Mouse (Mus musculus) forebrain, postnatal 0 days (tissue): ENCODE results near the gene Pick1. TPM values are rescaled to one million over a fixed set of nuclear protein-coding genes. Genes with fewer than 3 reads are reported as not detected.

Experiments used
- ATAC-seq: fragments of 200-750 bp; cut with Nextera tagmentation; 2 replicates; pipeline ENCODE4 v1.8.0; 2017; ENCODE audit warnings: mild to moderate bottlenecking, moderate library complexity
- DNase-seq: peaks from one replicate; pipeline ENCODE4 v3.0.0-alpha.2; 2015
- H3K27ac ChIP-seq: fragments of 300-500 bp; sonication (generic); 2 replicates; pipeline ENCODE4 v1.5.1; 2014; ENCODE audit warnings: low read depth, mild to moderate bottlenecking, antibody characterized with exemption, low read length, moderate library complexity, mixed read lengths
- H3K27me3 ChIP-seq: fragments of 300-500 bp; sonication (generic); 2 replicates; pipeline ENCODE4 v1.6.1; 2014; ENCODE audit warnings: mild to moderate bottlenecking, low read length, mixed read lengths; ENCODE audit not compliant: insufficient read depth
- H3K36me3 ChIP-seq: fragments of 300-500 bp; sonication (generic); 2 replicates; pipeline ENCODE4 v1.6.1; 2014; ENCODE audit warnings: mild to moderate bottlenecking, moderate library complexity; ENCODE audit not compliant: insufficient read depth
- H3K4me1 ChIP-seq: fragments of 300-500 bp; sonication (generic); 2 replicates; pipeline ENCODE4 v1.6.1; 2014; ENCODE audit warnings: antibody characterized with exemption; ENCODE audit not compliant: insufficient read depth
- H3K4me2 ChIP-seq: fragments of 300-500 bp; sonication (generic); 2 replicates; pipeline ENCODE4 v1.6.1; 2014; ENCODE audit warnings: low read depth, mild to moderate bottlenecking, moderate library complexity
- H3K4me3 ChIP-seq: fragments of 300-500 bp; sonication (generic); 2 replicates; pipeline ENCODE4 v1.5.1; 2014; ENCODE audit warnings: low read depth, low read length, mixed read lengths
- H3K9ac ChIP-seq: fragments of 300-500 bp; sonication (generic); 2 replicates; pipeline ENCODE4 v1.6.1; 2014; ENCODE audit warnings: mild to moderate bottlenecking
- H3K9me3 ChIP-seq: fragments of 300-500 bp; sonication (generic); 2 replicates; pipeline ENCODE4 v1.6.1; 2016; ENCODE audit warnings: low read length
- CTCF ChIP-seq: sonication (generic); IDR thresholded peaks from 2 replicates; pipeline ENCODE4 v1.5.1; 2016; ENCODE audit warnings: antibody characterized with exemption, control low read depth, low read depth
- WGBS: fragments of 180-500 bp; shearing (Covaris S2); extraction: QIAGEN DNeasy Blood & Tissue Kit; methylation state at CpG from one replicate; pipeline ENCODE4 v1.1.7; 2014; 5-methylcytosine and 5-hydroxymethylcytosine counted together
- polyA plus RNA-seq: library from polyadenylated mRNA; unstranded; fragments of >200 nt; fragmentation: Nextera tagmentation; extraction: Ambion mirVana; gene quantifications from 2 replicates; pipeline ENCODE4 v1.2.1, GENCODE M21; 2015
- total RNA-seq: library from RNA; depleted of rRNA; stranded (reverse); fragments of >200 nt; gene quantifications from 2 replicates; pipeline ENCODE4 v1.2.3, GENCODE M21; 2014

Gene Pick1
- total and polyA plus RNA-seq, 2 experiments from 2014 or later = 72.7 to 84.7 TPM

GRCm38 (mm10) chr15:79268521-79268920 is 39.5 kb downstream of the Pick1 start:
- H3K27me3 ChIP-seq = no peaks in the 10 kb centered on the region
- DNase-seq (no peak), ATAC-seq (no peak)
- 19% methylated on average over 1 of the region's 1 CpGs for WGBS
- H3K9me3 ChIP-seq = no peaks in the 10 kb centered on the region
- H3K27ac ChIP-seq = no peak overlapping the region
- no peak overlapping the region for H3K9ac ChIP-seq
- H3K4me3 ChIP-seq = no peak overlapping the region
- no peaks in the 10 kb centered on the region for H3K4me1 ChIP-seq
- H3K36me3 ChIP-seq = no peaks in the 10 kb centered on the region
- no peak for TF ChIP-seq CTCF
- no peak overlapping the region for H3K4me2 ChIP-seq

- no peaks in the 10 kb centered on the region for H3K36me3 ChIP-seq
- WGBS = under 1% methylated on average over 33 of the region's 33 CpGs
- no peaks in the 10 kb centered on the region for H3K9me3 ChIP-seq
- H3K9ac ChIP-seq = peak overlapping the region; percentile 51
- peak; percentile 71 for DNase-seq
- no peaks in the 10 kb centered on the region for H3K4me1 ChIP-seq
- peak; percentile 87 for ATAC-seq
- H3K27me3 ChIP-seq = no peaks in the 10 kb centered on the region
- peak overlapping the region; percentile 30; the same call in 1 of the 2 replicates for H3K27ac ChIP-seq
- H3K4me2 ChIP-seq = peak overlapping the region; percentile 75
- no peak for TF ChIP-seq CTCF
- H3K4me3 ChIP-seq = peak overlapping the region; percentile 41
Observed at GRCm38 (mm10) chr15:79270317-79271123, 41.5 kb downstream of the Pick1 start.

- H3K27ac ChIP-seq = peak overlapping the region; percentile 30; the same call in 1 of the 2 replicates
Observed at GRCm38 (mm10) chr15:79271124-79271746, 42.3 kb downstream of the Pick1 start.

GRCm38 (mm10) chr15:79273020-79273419 is 44.0 kb downstream of the Pick1 start:
- 65% methylated on average over 10 of the region's 10 CpGs for WGBS
- Histone ChIP-seq H3K36me3 (no peaks in the 10 kb centered on the region), H3K9ac (no peak overlapping the region), H3K4me3 (no peak overlapping the region), H3K27ac (no peak overlapping the region), H3K9me3 (no peaks in the 10 kb centered on the region), H3K27me3 (no peaks in the 10 kb centered on the region), H3K4me1 (no peaks in the 10 kb centered on the region), H3K4me2 (no peak overlapping the region)
- TF ChIP-seq CTCF = no peak
- DNase-seq = no peak
- no peak for ATAC-seq

More at GRCm38 (mm10) chr15:79271124-79271746, 42.3 kb downstream of the Pick1 start:
- H3K9ac ChIP-seq = peak overlapping the region; percentile 51
- H3K36me3 ChIP-seq = no peaks in the 10 kb centered on the region
- WGBS = 11% methylated on average over 17 of the region's 17 CpGs
- H3K9me3 ChIP-seq = no peaks in the 10 kb centered on the region
- ATAC-seq (peak; percentile 66), DNase-seq (peak; percentile 82)
- peak; percentile 81 for TF ChIP-seq CTCF
- H3K4me3 ChIP-seq = peak overlapping the region; percentile 41
- H3K27me3 ChIP-seq = no peaks in the 10 kb centered on the region
- no peaks in the 10 kb centered on the region for H3K4me1 ChIP-seq
- H3K4me2 ChIP-seq = peak overlapping the region; percentile 75

- H3K27me3 ChIP-seq = no peaks in the 10 kb centered on the region
- H3K4me2 ChIP-seq = no peak overlapping the region
- WGBS = 75% methylated on average over 10 of the region's 10 CpGs
- no peaks in the 10 kb centered on the region for H3K36me3 ChIP-seq
- no peak for TF ChIP-seq CTCF
- no peak overlapping the region for H3K27ac ChIP-seq
- ATAC-seq = no peak
- DNase-seq = no peak
- no peaks in the 10 kb centered on the region for H3K9me3 ChIP-seq
- H3K4me1 ChIP-seq = no peaks in the 10 kb centered on the region
- no peak overlapping the region for H3K4me3 ChIP-seq
- H3K9ac ChIP-seq = no peak overlapping the region
Observed at GRCm38 (mm10) chr15:79277728-79278127, 48.8 kb downstream of the Pick1 start.

GRCm38 (mm10) chr15:79280209-79280608 is 51.2 kb downstream of the Pick1 start:
- H3K27ac ChIP-seq = no peak overlapping the region
- H3K4me3 ChIP-seq = no peak overlapping the region
- no peak overlapping the region for H3K9ac ChIP-seq
- no peaks in the 10 kb centered on the region for H3K9me3 ChIP-seq
- no peaks in the 10 kb centered on the region for H3K27me3 ChIP-seq
- H3K36me3 ChIP-seq = no peaks in the 10 kb centered on the region
- no peaks in the 10 kb centered on the region for H3K4me1 ChIP-seq
- 24% methylated on average over 6 of the region's 6 CpGs for WGBS
- DNase-seq (no peak), ATAC-seq (no peak)
- peak; percentile 53 for TF ChIP-seq CTCF
- H3K4me2 ChIP-seq = no peak overlapping the region

GRCm38 (mm10) chr15:79280850-79281249 is 51.9 kb downstream of the Pick1 start:
- Histone ChIP-seq H3K9me3 (no peaks in the 10 kb centered on the region), H3K4me3 (no peak overlapping the region), H3K27me3 (no peaks in the 10 kb centered on the region), H3K9ac (no peak overlapping the region), H3K36me3 (no peaks in the 10 kb centered on the region), H3K4me1 (no peaks in the 10 kb centered on the region), H3K27ac (no peak overlapping the region), H3K4me2 (no peak overlapping the region)
- no peak for TF ChIP-seq CTCF
- no peak for ATAC-seq
- DNase-seq = no peak
- WGBS = 56% methylated on average over 5 of the region's 5 CpGs
